Mouse (Mus musculus) left cerebral cortex, postnatal 14 days (tissue): ENCODE measurements around the gene Mrpl49. TPM values are rescaled to one million over a fixed set of nuclear protein-coding genes. Genes with fewer than 3 reads are reported as not detected.

Experiments used
- DNase-seq, 2 experiments: peaks; one replicate each; pipeline ENCODE4 v3.0.0; 2021 to 2022; ENCODE audit warnings: low spot score in 2 of 2, mixed read lengths in 1 of 2
- intact Hi-C: fragments of 180-260 bp; cut with DNase I; formaldehyde crosslinking; loops from one replicate; pipeline ENCODE4 v1.15.1; 2025
- total RNA-seq, 2 experiments: library from RNA; stranded (reverse); gene quantifications; 2 replicates each; pipeline ENCODE4 v1.2.3; 2021

Mrpl49 gene
- total RNA-seq, 2 experiments from 2014 or later = 49.8 to 54.3 TPM

DNA sequence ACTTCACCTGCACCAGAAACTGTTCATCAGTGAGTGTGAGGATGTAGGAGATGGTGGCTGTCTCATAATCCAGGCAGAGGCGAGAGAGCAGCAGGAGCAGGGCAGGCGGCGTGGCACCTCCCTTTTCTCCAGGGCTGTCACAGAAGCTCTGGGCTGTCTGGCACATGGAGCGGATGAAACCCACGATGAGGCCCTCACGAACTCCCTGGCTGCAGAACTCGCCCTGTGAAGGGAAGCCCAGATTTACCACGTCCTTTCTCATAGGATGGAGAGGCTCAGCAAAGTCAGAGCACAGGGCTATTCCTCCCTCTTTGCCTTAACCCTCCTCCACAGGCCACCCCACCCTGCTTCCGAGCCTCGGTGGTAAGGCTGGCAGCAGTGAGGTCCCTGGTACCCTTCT lies 12.3 kb upstream of the Mrpl49 start:
- intact Hi-C loops = loop anchor here (5.0 kb wide), 1 partner anchor 52 kb away; no protein-coding TSS in a partner anchor
- no peak for DNase-seq

DNA sequence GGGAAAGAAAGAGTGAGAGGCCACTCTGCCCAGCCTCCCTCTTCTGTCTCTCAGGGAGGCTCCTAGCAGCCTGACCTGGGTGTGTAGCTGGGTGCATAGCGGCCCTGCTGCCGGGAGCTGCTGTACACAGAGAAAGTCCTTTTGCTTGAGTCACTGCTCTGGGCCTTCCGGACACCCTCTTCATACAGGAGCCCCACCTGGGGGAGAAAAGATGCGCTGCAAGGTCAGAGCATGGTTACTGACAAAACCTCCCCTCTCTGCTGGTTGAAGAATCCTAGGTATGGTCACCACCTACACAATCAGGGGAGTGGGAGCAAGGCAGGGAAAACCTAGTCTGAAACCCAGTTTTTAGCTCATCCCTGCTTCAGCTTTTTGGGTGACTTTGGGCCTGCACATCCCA lies 11.4 kb upstream of the Mrpl49 start:
- no peak for DNase-seq
- intact Hi-C loops = loop anchor here (5.0 kb wide), 1 partner anchor 53 kb away; no protein-coding TSS in a partner anchor

GRCm38 (mm10) chr19:6067724-6068415 lies 10.3 kb upstream of the Mrpl49 start, which contains the start of gene Tm7sf2:
TSS of gene Tm7sf2 (minus strand) at chr19:6068373.
- peak; percentile 90 to 91 for DNase-seq
- intact Hi-C loops = loop anchor here (5.0 kb wide), 1 partner anchor 54 kb away; no protein-coding TSS in a partner anchor

- intact Hi-C loops = loop anchor here (5.0 kb wide), 1 partner anchor 55 kb away; no protein-coding TSS in a partner anchor
- peak; percentile 87 to 89 for DNase-seq
Measured at GRCm38 (mm10) chr19:6067011-6067723, 9.6 kb upstream of the Mrpl49 start.

DNA sequence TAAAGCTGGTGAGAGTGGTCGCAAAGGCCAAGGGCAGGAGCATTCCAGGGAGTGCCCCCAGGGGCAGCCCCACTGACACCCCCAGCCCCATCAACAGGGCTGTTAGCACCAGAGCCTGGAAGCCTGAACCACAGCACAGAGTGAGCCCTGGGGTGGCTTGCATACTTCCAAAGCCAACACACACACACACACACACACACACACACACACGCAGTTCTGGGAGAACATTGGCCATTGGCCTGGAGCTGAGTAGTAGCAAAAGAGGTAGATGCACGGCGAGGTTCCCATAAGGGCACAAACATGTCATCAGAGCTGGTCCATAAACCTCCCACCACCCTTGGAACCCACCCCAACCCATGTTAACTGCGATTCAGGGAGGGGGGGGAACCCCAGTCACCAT lies 9.0 kb upstream of the Mrpl49 start:
- intact Hi-C loops = loop anchor here (5.0 kb wide), 1 partner anchor 56 kb away; no protein-coding TSS in a partner anchor
- peak in 1 of 2 experiments; percentile 45 for DNase-seq

DNA sequence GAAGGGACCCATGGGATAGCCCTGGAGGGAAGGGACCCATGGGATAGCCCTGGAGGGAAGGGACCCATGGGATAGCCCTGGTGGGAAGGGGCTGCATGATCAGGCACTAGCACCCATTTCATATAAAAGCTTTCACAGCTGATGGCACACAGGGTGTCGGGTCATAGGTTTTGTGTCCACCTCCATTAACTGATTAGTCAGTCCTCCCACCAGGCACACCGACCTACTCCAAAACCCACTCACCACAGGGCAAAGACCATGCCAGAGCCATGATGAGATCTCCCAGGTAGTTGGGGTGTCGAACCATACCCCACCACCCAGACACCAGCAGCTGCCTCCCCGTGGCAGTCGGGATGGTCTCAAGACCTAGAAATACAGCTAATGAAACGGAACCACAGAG lies 5.5 kb upstream of the Mrpl49 start:
- no peak for DNase-seq
- intact Hi-C loops = no loop called here

DNA sequence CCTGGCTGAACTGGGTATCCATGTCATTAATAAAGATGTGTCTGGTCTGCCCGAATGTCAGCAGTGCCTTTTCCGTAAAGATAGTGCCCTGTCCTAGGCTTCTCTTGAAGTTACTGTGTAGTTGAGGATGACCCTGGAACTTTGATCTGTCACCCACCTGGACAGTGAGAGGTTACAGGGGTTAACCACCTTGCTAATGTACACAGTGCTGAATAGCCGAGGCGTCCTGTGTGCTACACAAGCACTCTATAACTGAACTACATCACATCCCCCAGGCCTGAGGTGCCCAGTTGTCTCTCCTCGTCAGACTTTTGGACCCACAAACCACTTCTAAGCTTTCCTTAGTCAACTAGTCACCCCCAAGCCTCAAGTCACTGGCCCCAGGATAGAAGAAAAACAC lies 4.8 kb upstream of the Mrpl49 start:
- intact Hi-C loops = no loop called here
- DNase-seq = no peak

GRCm38 (mm10) chr19:6061641-6062302 lies 4.2 kb upstream of the Mrpl49 start:
- DNase-seq = peak; percentile 39 to 55
- intact Hi-C loops = no loop called here

GRCm38 (mm10) chr19:6061021-6061533 lies 3.5 kb upstream of the Mrpl49 start, which contains the start of gene Znhit2:
TSS of gene Znhit2 (plus strand) at chr19:6061192.
- DNase-seq = peak; percentile 95 to 96
- intact Hi-C loops = no loop called here

GRCm38 (mm10) chr19:6058966-6059365 lies 1.4 kb upstream of the Mrpl49 start:
- intact Hi-C loops = no loop called here
- no peak for DNase-seq

- intact Hi-C loops = no loop called here
- no peak for DNase-seq
Measured at GRCm38 (mm10) chr19:6058513-6058912, 928 bp upstream of the Mrpl49 start.

DNA sequence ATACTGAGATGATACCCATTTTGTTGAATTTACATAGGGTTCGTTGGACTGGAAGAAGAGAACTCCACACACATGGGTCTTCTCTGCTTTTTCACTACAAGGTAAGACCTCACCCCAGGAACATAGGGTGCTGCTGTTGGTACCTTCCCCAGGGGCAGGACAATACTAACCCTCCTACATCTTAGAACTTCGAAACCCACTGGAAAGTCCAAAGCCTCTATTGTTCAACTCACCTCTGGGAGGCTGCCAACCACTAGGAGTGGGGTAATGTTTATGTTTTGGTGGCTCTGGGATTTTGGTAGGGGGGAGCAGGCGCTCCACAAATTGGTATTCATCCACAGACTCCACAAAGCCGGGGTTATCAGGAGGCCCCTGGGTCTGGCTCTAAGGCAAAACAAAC lies 889 bp downstream of the Mrpl49 start:
- intact Hi-C loops = loop anchor here (1.0 kb wide), 1 partner anchor 9 kb away; no protein-coding TSS in a partner anchor
- DNase-seq = no peak

DNA sequence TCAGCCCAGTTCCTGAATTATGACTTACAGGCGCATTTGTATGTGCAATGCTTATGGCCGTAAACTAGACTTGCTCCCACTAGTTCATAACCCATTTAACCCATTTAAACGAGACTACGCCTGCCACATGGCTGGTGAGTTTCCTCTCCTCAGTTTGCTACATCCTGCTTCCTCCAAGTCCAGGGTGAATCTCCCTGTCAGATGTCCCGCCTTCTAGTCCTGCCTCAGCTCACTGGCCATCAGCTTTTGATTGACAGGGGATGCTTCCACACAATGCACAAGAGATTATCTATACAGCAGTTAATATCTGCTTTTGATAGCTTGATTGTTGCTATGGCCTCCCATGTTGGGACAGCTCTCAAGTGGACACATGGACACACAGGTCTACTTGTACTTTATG lies 3.3 kb downstream of the Mrpl49 start:
- intact Hi-C loops = no loop called here
- DNase-seq = no peak

- DNase-seq = peak in 1 of 2 experiments; percentile 0
- intact Hi-C loops = no loop called here
Measured at GRCm38 (mm10) chr19:6052516-6052915, 5.1 kb downstream of the Mrpl49 start.

DNA sequence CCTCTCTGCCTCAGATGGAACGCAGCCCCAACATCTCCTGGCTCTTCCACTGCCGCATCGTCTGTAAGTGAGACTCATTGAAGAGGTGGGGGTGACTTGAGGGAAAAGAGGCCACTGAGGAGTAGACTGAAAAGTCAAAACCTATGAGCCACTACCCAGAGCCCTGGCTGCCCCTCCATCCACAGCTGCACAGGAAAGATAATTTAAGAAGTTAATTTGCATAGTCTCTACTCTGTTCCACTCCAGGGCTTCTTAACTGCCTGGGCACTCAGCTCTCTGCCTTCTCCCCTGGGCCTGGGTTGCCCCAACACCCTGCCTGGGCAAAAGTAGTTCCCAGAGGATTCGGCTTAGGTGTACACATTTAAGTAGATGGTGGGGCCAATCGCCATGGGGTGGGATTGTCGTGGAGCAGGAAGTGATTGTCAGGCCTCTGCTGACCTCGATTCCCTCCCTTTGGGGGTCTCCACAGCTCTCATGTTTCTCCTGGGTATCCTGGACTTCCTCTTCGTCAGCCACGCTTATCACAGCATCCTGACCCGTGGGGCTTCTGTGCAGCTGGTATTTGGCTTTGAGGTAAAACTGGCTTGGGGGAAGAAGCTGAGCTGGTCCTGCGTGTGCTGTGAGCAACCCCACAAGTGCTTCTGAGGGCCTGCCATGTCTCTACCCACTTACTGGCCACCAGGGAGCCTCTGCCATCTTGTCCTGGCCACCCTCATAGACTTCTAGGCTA lies 8.7 kb downstream of the Mrpl49 start:
- no peak for DNase-seq
- intact Hi-C loops = no loop called here

DNA sequence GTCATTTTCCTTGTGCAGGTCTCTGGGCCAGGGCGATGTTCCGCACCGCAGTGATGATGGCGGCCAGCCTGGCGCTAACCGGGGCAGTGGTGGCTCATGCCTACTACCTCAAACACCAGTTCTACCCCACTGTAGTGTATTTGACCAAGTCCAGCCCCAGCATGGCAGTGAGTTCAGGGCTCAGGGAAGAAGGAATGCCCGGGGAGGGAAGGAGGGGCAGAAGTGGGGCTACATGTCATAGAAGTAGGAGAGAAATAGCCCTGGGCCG lies 9.8 kb downstream of the Mrpl49 start:
- DNase-seq = no peak
- intact Hi-C loops = loop anchor here (1.0 kb wide), 1 partner anchor 9 kb away; the partner anchor contains the start of genes Fau and Mrpl49

DNA sequence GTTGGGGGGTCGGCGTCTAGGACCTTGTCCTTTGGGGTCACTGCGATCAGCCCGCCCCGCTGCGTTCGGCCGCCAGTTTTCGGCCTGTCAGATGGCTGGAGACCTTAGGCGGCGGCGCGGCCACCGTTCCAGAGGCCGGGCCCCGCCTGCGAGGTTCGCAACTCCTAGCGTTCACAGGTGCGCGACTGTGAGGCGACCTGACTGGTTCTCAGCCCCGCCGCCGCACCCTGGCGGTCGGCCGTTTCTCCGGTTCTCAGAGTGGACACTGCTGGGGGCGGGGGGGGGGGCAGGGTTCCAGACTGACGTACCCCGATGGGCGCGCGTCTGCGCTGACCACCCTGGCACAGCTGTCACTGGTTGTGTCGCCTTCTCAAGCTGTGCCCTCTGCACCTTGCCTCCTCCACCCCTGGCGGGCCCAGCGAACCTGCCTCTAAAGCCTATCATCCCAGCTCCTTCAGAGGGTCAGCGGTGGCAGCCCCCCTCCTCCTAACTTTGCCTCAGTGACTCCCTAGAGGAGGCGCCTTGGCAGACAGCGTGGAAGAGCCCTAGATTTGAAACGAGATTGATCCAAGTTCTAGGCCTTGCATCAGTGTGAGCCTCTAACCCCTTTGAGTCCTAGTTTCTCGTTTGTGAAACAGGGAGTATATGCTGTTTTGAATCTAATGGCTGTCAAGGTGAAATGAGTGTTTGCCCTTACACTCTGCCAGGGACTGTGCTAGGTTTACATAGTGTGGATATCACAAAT lies 10.3 kb downstream of the Mrpl49 start:
- intact Hi-C loops = loop anchor here (1.0 kb wide), 1 partner anchor 10 kb away; the partner anchor contains the start of genes Fau and Mrpl49
- DNase-seq = peak in 1 of 2 experiments; percentile 17
